Comparison of ENCODE assay signal across 9 mouse cellular contexts in genomic region chr16:93028640-93029039, GRCm38 (mm10).
DNase-seq lines count a peak whose midpoint lies in the region; ATAC-seq and TF ChIP-seq lines count a peak whose summit lies in the region.
"Had no signal": no experiment of that assay in that cellular context is flagged by ENCODE, and none has a peak within 500 bp of the region (broad histone marks: within the 10 kb centered on the region; RNA-seq: fewer than 3 reads in every experiment).

No protein-coding gene starts in this region.

- H3K79me2 ChIP-seq in CH12.LX (replicated peaks; ENCODE audit: control insufficient read depth, extremely low read depth, insufficient read depth, poor library complexity, severe bottlenecking) = no peaks in the 10 kb centered on the region

- dilution Hi-C loops in CH12.LX (cut with MboI; ENCODE audit: extremely low pct_ligation_motif_present, extremely low pct_unique_long_range_greater_than_20kb, low sequenced_read_pairs) = no loop called here

- H3K9me3 ChIP-seq in CH12.LX (replicated peaks; ENCODE audit: low read length) = peaks cover 6% of the 10 kb centered on the region

- intact Hi-C loops in left cerebral cortex, postnatal 14 days (cut with DNase I) = no loop called here

- in situ Hi-C loops in CH12.LX (cut with MboI; ENCODE audit: low pct_ligation_motif_present, low pct_unique_long_range_greater_than_20kb, low sequenced_read_pairs) = no loop called here

- TF ChIP-seq EP300 in CH12.LX (IDR thresholded peaks at IDR 0.05; ENCODE audit: low read length) = peak; percentile 100

- H3K9ac ChIP-seq in CH12.LX (ENCODE audit: insufficient read depth, low read depth) = peak overlapping the region; percentile 15; the same call in 1 of the 2 replicates

- H3K27me3 ChIP-seq in CH12.LX (replicated peaks) = no peaks in the 10 kb centered on the region

- peaks cover 17 to 63% of the 10 kb centered on the region in 2 experiments for H3K4me1 ChIP-seq in CH12.LX (ENCODE audit: control insufficient read depth in 1 of 2, insufficient read depth in 2 of 2)

- peak; percentile 95 for ATAC-seq in megakaryocyte progenitor cell, adult 5-6 weeks (replicated peaks; ENCODE audit: poor library complexity)
- ATAC-seq: midbrain, embryonic 16.5 days had no signal

- no peak overlapping the region for H3K4me3 ChIP-seq in CH12.LX (replicated peaks in 1 of 3; ENCODE audit: low read depth in 2 of 3, low read length in 2 of 3, poor library complexity in 1 of 3)

- peak overlapping the region; percentile 63 for H3K4me2 ChIP-seq in CH12.LX (ENCODE audit: insufficient read depth, low read depth, poor library complexity, severe bottlenecking)

- H3K27ac ChIP-seq in CH12.LX (ENCODE audit: insufficient read depth, low read depth) = peak overlapping the region; percentile 60

- DNase-seq in kidney, adult 9 months = peak; percentile 13
- no peak for DNase-seq in kidney, postnatal 25 days
- DNase-seq in CH12.LX (ENCODE audit: extremely low read depth) = peak; percentile 98
- DNase-seq in c-Kit-positive CD71-negative TER-119-negative erythroid progenitor cells, embryonic 14.5 days (ENCODE audit: low read depth) = peak; percentile 73
- DNase-seq in left cerebral cortex, postnatal 14 days (ENCODE audit: low spot score in 2 of 2) = no peak
- DNase-seq in urinary bladder, postnatal 25 days (ENCODE audit: low spot score) = no peak
- no peak for DNase-seq in right cerebral cortex, postnatal 14 days

- no peak for TF ChIP-seq CTCF in CH12.LX (conservative IDR thresholded peaks at IDR 0.05 in 1 of 2, IDR thresholded peaks at IDR 0.05 in 1 of 2; ENCODE audit: low read depth in 2 of 2, low read length in 2 of 2)

- H3K36me3 ChIP-seq in CH12.LX (replicated peaks in 1 of 2; ENCODE audit: control insufficient read depth in 1 of 2, insufficient read depth in 1 of 2, low read length in 1 of 2) = no peaks in the 10 kb centered on the region

- peak; percentile 16 for TF ChIP-seq RAD21 in CH12.LX (IDR thresholded peaks at IDR 0.05; ENCODE audit: low read depth, low read length)

- no peak for TF ChIP-seq POLR2A in CH12.LX (IDR thresholded peaks at IDR 0.05; ENCODE audit: low read depth, low read length)

TF ChIP-seq in CH12.LX, 34 proteins besides CTCF, POLR2A, EP300 and RAD21:
- TF ChIP-seq JUND (conservative IDR thresholded peaks at IDR 0.05; ENCODE audit: low read depth, low read length) (peak; percentile 95), JUN (IDR thresholded peaks at IDR 0.05; ENCODE audit: insufficient read depth, low read depth, low read length) (peak; percentile 100), POLR2AphosphoS2 (IDR thresholded peaks at IDR 0.05; ENCODE audit: low read depth, low read length) (no peak), BHLHE40 (IDR thresholded peaks at IDR 0.05; ENCODE audit: low read depth, low read length) (peak; percentile 93), TBP (conservative IDR thresholded peaks at IDR 0.05; ENCODE audit: low read depth, low read length) (peak; percentile 11; the same call in 1 of the 2 replicates), ZNF384 (IDR thresholded peaks at IDR 0.05; ENCODE audit: low read depth, low read length) (peak; percentile 89), IRF4 (IDR thresholded peaks at IDR 0.05; ENCODE audit: low read depth, low read length) (peak; percentile 98), SIN3A (IDR thresholded peaks at IDR 0.05; ENCODE audit: low read length) (peak; percentile 70; the same call in 1 of the 2 replicates), HCFC1 (IDR thresholded peaks at IDR 0.05; ENCODE audit: low read depth, low read length) (no peak), MAZ (IDR thresholded peaks at IDR 0.05; ENCODE audit: low read depth, low read length) (peak; percentile 28; the same call in 1 of the 2 replicates), USF1 (IDR thresholded peaks at IDR 0.05; ENCODE audit: low read depth, low read length) (no peak), USF2 (conservative IDR thresholded peaks at IDR 0.05; ENCODE audit: low read depth, low read length) (no peak), MXI1 (IDR thresholded peaks at IDR 0.05; ENCODE audit: low read depth, low read length) (peak; percentile 20; the same call in 1 of the 2 replicates), MAFK (IDR thresholded peaks at IDR 0.05; ENCODE audit: insufficient replicate concordance, low read length) (peak; percentile 82), ZC3H11A (IDR thresholded peaks at IDR 0.05; ENCODE audit: low read depth, low read length) (no peak), SMC3 (IDR thresholded peaks at IDR 0.05; ENCODE audit: low read depth, low read length) (peak; percentile 17; the same call in 1 of the 2 replicates), MAX (IDR thresholded peaks at IDR 0.05; ENCODE audit: low read length) (no peak), GABPA (IDR thresholded peaks at IDR 0.05; ENCODE audit: insufficient replicate concordance, low read depth, low read length) (no peak), NRF1 (IDR thresholded peaks at IDR 0.05; ENCODE audit: low read depth, low read length) (no peak), TCF12 (IDR thresholded peaks at IDR 0.05; ENCODE audit: low read depth, low read length) (peak; percentile 100), MEF2A (IDR thresholded peaks at IDR 0.05; ENCODE audit: borderline replicate concordance, low read depth, low read length) (peak; percentile 100), KAT2A (IDR thresholded peaks at IDR 0.05; ENCODE audit: insufficient replicate concordance, low read length) (no peak), MYC (IDR thresholded peaks at IDR 0.05; ENCODE audit: low read depth, low read length) (peak; percentile 72), CHD1 (IDR thresholded peaks at IDR 0.05; ENCODE audit: low read depth, low read length) (no peak; the same call in 1 of the 2 replicates), NELFE (IDR thresholded peaks at IDR 0.05; ENCODE audit: low read depth, low read length) (no peak), PAX5 (IDR thresholded peaks at IDR 0.05; ENCODE audit: low read length) (no peak), ZMIZ1 (IDR thresholded peaks at IDR 0.05; ENCODE audit: low read depth, low read length) (0 out of 2 replicates have a peak, but pooled peaks have one; percentile 31), ZKSCAN1 (IDR thresholded peaks at IDR 0.05; ENCODE audit: borderline replicate concordance, low read depth, low read length) (no peak), E2F4 (IDR thresholded peaks at IDR 0.05; ENCODE audit: insufficient replicate concordance, low read depth, low read length) (no peak), ETS1 (conservative IDR thresholded peaks at IDR 0.05; ENCODE audit: low read depth, low read length) (peak; percentile 99), CHD2 (IDR thresholded peaks at IDR 0.05; ENCODE audit: low read length) (peak; percentile 89), UBTF (IDR thresholded peaks at IDR 0.05; ENCODE audit: low read depth, low read length) (no peak), RCOR1 (conservative IDR thresholded peaks at IDR 0.05; ENCODE audit: low read depth, low read length) (peak; percentile 99), ELF1 (IDR thresholded peaks at IDR 0.05; ENCODE audit: low read depth, low read length) (no peak)

Comparison
In these comparisons a context has a peak if more than half of its experiments do, and no peak if none do; other contexts are left out.
1. DNase-seq: peak in kidney, adult 9 months (single experiment), CH12.LX (single experiment) and c-Kit-positive CD71-negative TER-119-negative erythroid progenitor cells, embryonic 14.5 days (single experiment); none in kidney, postnatal 25 days (0 of 2), left cerebral cortex, postnatal 14 days (0 of 2), urinary bladder, postnatal 25 days (single experiment) and right cerebral cortex, postnatal 14 days (single experiment).